7 mouse cellular contexts compared by ENCODE assay signal in the genomic region with DNA sequence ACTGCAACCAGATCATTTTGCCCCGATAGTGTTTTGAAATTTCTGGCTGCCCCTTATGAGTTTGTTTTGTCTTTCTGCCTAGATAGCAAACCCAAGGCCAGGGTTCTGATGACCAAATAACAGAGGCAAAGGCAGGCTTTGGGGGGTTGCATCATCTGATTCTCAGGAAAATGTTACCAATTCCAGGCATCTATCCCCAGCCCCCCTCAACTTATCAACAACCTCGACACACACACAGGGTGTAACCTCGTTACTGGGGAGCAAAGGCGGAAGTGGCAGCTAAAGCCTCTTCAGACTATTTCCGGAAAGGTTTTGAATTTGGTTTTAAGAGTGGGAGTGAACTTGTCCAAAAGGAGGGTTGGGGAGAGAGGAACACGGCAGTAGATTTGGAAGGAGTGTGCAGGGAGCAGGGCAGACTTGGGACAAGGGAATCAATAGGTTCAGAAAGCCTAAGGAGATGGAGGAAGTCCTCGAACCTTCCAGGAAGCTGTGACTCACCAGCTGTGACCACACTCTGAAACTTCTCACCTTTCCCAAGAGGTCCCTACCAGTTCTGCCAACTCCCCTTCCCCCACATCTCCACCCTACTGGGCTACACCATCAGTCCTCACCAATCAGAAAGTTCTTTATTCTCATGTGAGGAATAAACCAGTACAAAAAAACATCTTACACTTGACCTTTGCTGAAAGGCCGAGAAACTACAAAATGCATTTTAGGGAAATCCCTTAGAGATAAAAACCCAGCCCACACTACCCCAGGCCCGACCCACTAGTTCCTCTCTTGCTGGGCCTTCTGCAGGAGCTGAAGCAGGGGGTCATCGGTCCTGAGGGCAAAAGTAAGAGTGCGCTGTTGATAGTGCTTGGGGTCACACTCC. TPM values are rescaled to one million over a fixed set of nuclear protein-coding genes. Genes with fewer than 3 reads are reported as not detected.
A peak's percentile ranks its signal among the peaks of the same experiment; 100 is the strongest.
DNase-seq lines count a peak whose midpoint lies in the region; ATAC-seq and TF ChIP-seq lines count a peak whose summit lies in the region.

No protein-coding gene starts in this region.

- H3K27ac ChIP-seq in heart, postnatal 0 days (ENCODE audit: low read depth) = peak overlapping the region; percentile 69

- H3K9me3 ChIP-seq in heart, postnatal 0 days (replicated peaks; ENCODE audit: control insufficient read depth, low read length) = no peaks in the 10 kb centered on the region

- no peak overlapping the region for H3K4me3 ChIP-seq in heart, postnatal 0 days (ENCODE audit: low read depth, low read length)

- no peak overlapping the region for H3K4me2 ChIP-seq in heart, postnatal 0 days (ENCODE audit: low read depth, low read length)

- no peak for TF ChIP-seq CTCF in heart, postnatal 0 days (IDR thresholded peaks at IDR 0.05; ENCODE audit: low read depth)

- TF ChIP-seq EP300 in heart, postnatal 0 days (IDR thresholded peaks at IDR 0.05; ENCODE audit: low read depth) = no peak

- H3K27me3 ChIP-seq in heart, postnatal 0 days (ENCODE audit: control insufficient read depth, insufficient read depth, low read length) = no peaks in the 10 kb centered on the region

- 49% methylated on average over 11 of the region's 11 CpGs for WGBS in heart, postnatal 0 days

- peaks cover 21% of the 10 kb centered on the region for H3K4me1 ChIP-seq in heart, postnatal 0 days (ENCODE audit: control insufficient read depth, insufficient read depth)

- no peak overlapping the region for H3K9ac ChIP-seq in heart, postnatal 0 days (replicated peaks; ENCODE audit: low read depth, low read length)

- peaks cover 26% of the 10 kb centered on the region for H3K36me3 ChIP-seq in heart, postnatal 0 days (replicated peaks; ENCODE audit: control insufficient read depth, insufficient read depth, low read length)

- peak; percentile 20 for DNase-seq in 3T3-L1 (ENCODE audit: low read depth, low spot score)
- DNase-seq in CD8-positive naive resting alpha-beta T cell, adult 2 months (ENCODE audit: low read depth in 2 of 2, low spot score in 2 of 2) = peak; percentile 19 to 31
- DNase-seq in heart, postnatal 0 days (ENCODE audit: low spot score) = no peak
- no peak for DNase-seq in kidney, adult 8-10 months
- DNase-seq in right cerebral cortex, postnatal 36 days (ENCODE audit: low spot score in 2 of 2) = no peak
- DNase-seq in kidney, postnatal 25 days = no peak

- no peak for ATAC-seq in heart, postnatal 0 days (ENCODE audit: insufficient read depth, low read depth)
- ATAC-seq in megakaryocyte, adult 5-6 weeks (ENCODE audit: poor library complexity, severe bottlenecking) = peak; percentile 88

RNA-seq across cellular contexts. Expression of a gene that starts 5.0 kb away (rescaled TPM):
- 37.2 and 37.6 TPM in 2 replicates for total RNA-seq in heart, postnatal 0 days (2014; rRNA removed; ENCODE audit: low replicate concordance)
- 24.8 and 25.2 TPM in 2 replicates for polyA plus RNA-seq in heart, postnatal 0 days (2015; fragmentation: Nextera tagmentation; extraction: Ambion mirVana)
- 53.1 and 53.4 TPM in 2 replicates for total RNA-seq in megakaryocyte, adult 5-6 weeks (2015)
- 49.6 and 57.4 TPM in 2 replicates for total RNA-seq in megakaryocyte, adult 5-6 weeks (2017)

RNA-seq across cellular contexts. Expression of a gene that starts 51.8 kb away (rescaled TPM):
- 36.4 and 54.8 TPM in 2 replicates for total RNA-seq in heart, postnatal 0 days (2014; rRNA removed; ENCODE audit: low replicate concordance)
- 34.9 and 37.9 TPM in 2 replicates for polyA plus RNA-seq in heart, postnatal 0 days (2015; fragmentation: Nextera tagmentation; extraction: Ambion mirVana)
- total RNA-seq in megakaryocyte, adult 5-6 weeks (2015) = 32.2 and 41.6 TPM in 2 replicates
- total RNA-seq in megakaryocyte, adult 5-6 weeks (2017) = 33.7 and 38.0 TPM in 2 replicates

Comparison
In these comparisons a context has a peak if more than half of its experiments do, and no peak if none do; other contexts are left out.
1. DNase-seq: peak in 3T3-L1 (single experiment) and CD8-positive naive resting alpha-beta T cell, adult 2 months (2 of 2); none in heart, postnatal 0 days (single experiment), kidney, adult 8-10 months (0 of 2), right cerebral cortex, postnatal 36 days (0 of 2) and kidney, postnatal 25 days (0 of 2).